Mouse (Mus musculus) CH12F3 (cell line): ENCODE results near the gene Carns1.

Experiments
- in situ Hi-C: fragments of 300-500 bp; cut with MboI; formaldehyde crosslinking; loops from 2 replicates; pipeline ENCODE4 v1.14.3; 2020; ENCODE audit warnings: low sequenced_read_pairs

Gene Carns1

GRCm38 (mm10) chr19:4171393-4172290, 3.6 kb downstream of the Carns1 start:
- in situ Hi-C loops: no loop called here

GRCm38 (mm10) chr19:4170723-4171392, 4.4 kb downstream of the Carns1 start:
- in situ Hi-C loops: no loop called here

GRCm38 (mm10) chr19:4169810-4170209, 5.5 kb downstream of the Carns1 start:
- in situ Hi-C loops: no loop called here

- in situ Hi-C loops: no loop called here
Observed at GRCm38 (mm10) chr19:4169378-4169784, 5.9 kb downstream of the Carns1 start.

GRCm38 (mm10) chr19:4166678-4167476, 8.4 kb downstream of the Carns1 start:
- in situ Hi-C loops: no loop called here

- in situ Hi-C loops: no loop called here
Observed at GRCm38 (mm10) chr19:4164721-4165120, 10.6 kb downstream of the Carns1 start.

GRCm38 (mm10) chr19:4164100-4164499, 11.2 kb downstream of the Carns1 start:
- in situ Hi-C loops: no loop called here

- in situ Hi-C loops: no loop called here
Observed at GRCm38 (mm10) chr19:4163543-4163887, 11.8 kb downstream of the Carns1 start.

GRCm38 (mm10) chr19:4162646-4163542, 12.4 kb downstream of the Carns1 start, which contains the start of gene Rps6kb2:
Gene Rps6kb2, minus strand, starts transcription at chr19:4163354.
- in situ Hi-C loops: no loop called here

- in situ Hi-C loops: no loop called here
Observed at GRCm38 (mm10) chr19:4159049-4159448, 16.2 kb downstream of the Carns1 start.

GRCm38 (mm10) chr19:4156771-4157170, 18.5 kb downstream of the Carns1 start:
- in situ Hi-C loops: no loop called here

- in situ Hi-C loops: no loop called here
Observed at GRCm38 (mm10) chr19:4156073-4156579, 19.2 kb downstream of the Carns1 start.

GRCm38 (mm10) chr19:4155223-4156072, 19.8 kb downstream of the Carns1 start:
- in situ Hi-C loops: no loop called here

- in situ Hi-C loops: no loop called here
Observed at GRCm38 (mm10) chr19:4154437-4155222, 20.6 kb downstream of the Carns1 start.

- in situ Hi-C loops: no loop called here
Observed at GRCm38 (mm10) chr19:4153232-4153654, 22.0 kb downstream of the Carns1 start, which contains the start of gene Ptprcap. Gene Ptprcap, plus strand, starts transcription at chr19:4153604.

- in situ Hi-C loops: no loop called here
Observed at GRCm38 (mm10) chr19:4152445-4153231, 22.6 kb downstream of the Carns1 start.

- in situ Hi-C loops: no loop called here
Observed at GRCm38 (mm10) chr19:4151898-4152297, 23.4 kb downstream of the Carns1 start.

- in situ Hi-C loops: no loop called here
Observed at GRCm38 (mm10) chr19:4151488-4151860, 23.8 kb downstream of the Carns1 start.
